Mouse (Mus musculus) heart, embryonic 12.5 days (tissue): ENCODE results near the gene Cdh1. TPM values are rescaled to one million over a fixed set of nuclear protein-coding genes. Genes with fewer than 3 reads are reported as not detected.

ENCODE experiments used
- ATAC-seq: fragments of 200-750 bp; cut with Nextera tagmentation; 2 replicates; pipeline ENCODE4 v1.8.0; 2017; ENCODE audit warnings: moderate TSS enrichment, moderate library complexity; ENCODE audit not compliant: insufficient number of reproducible peaks, low FRiP score
- H3K27ac ChIP-seq: fragments of 300-500 bp; sonication (generic); 2 replicates; pipeline ENCODE4 v1.5.1; 2016; ENCODE audit warnings: mild to moderate bottlenecking, moderate library complexity; ENCODE audit not compliant: poor library complexity, severe bottlenecking
- H3K27me3 ChIP-seq: fragments of 300-500 bp; sonication (generic); replicated peaks from 2 replicates; pipeline ENCODE4 v1.6.1; 2016; ENCODE audit warnings: mild to moderate bottlenecking, moderate library complexity
- H3K36me3 ChIP-seq: fragments of 300-500 bp; sonication (generic); 2 replicates; pipeline ENCODE4 v1.6.1; 2016; ENCODE audit warnings: mild to moderate bottlenecking, moderate library complexity
- H3K4me1 ChIP-seq: fragments of 300-500 bp; sonication (generic); replicated peaks from 2 replicates; pipeline ENCODE4 v1.6.1; 2016; ENCODE audit warnings: mild to moderate bottlenecking
- H3K4me2 ChIP-seq: fragments of 300-500 bp; sonication (generic); 2 replicates; pipeline ENCODE4 v1.6.1; 2016; ENCODE audit warnings: mild to moderate bottlenecking, moderate library complexity
- H3K4me3 ChIP-seq: fragments of 300-500 bp; sonication (generic); 2 replicates; pipeline ENCODE4 v1.5.1; 2016; ENCODE audit warnings: mild to moderate bottlenecking
- H3K9ac ChIP-seq: fragments of 300-500 bp; sonication (generic); 2 replicates; pipeline ENCODE4 v1.6.1; 2016; ENCODE audit warnings: mild to moderate bottlenecking, moderate library complexity
- H3K9me3 ChIP-seq: fragments of 300-500 bp; sonication (generic); replicated peaks from 2 replicates; pipeline ENCODE4 v1.6.1; 2016; ENCODE audit warnings: mild to moderate bottlenecking, moderate library complexity
- WGBS: fragments of 180-500 bp; shearing (Covaris S2); methylation state at CpG from one replicate; pipeline ENCODE4 v1.1.7; 2016; 5-methylcytosine and 5-hydroxymethylcytosine counted together
- polyA plus RNA-seq: library from polyadenylated mRNA; unstranded; fragments of >200 nt; fragmentation: Nextera tagmentation; extraction: Ambion mirVana; gene quantifications from 2 replicates; pipeline ENCODE4 v1.2.1, GENCODE M21; 2016

Gene Cdh1
- polyA plus RNA-seq, 1 experiment from 2014 or later, result 1.4 TPM

DNA sequence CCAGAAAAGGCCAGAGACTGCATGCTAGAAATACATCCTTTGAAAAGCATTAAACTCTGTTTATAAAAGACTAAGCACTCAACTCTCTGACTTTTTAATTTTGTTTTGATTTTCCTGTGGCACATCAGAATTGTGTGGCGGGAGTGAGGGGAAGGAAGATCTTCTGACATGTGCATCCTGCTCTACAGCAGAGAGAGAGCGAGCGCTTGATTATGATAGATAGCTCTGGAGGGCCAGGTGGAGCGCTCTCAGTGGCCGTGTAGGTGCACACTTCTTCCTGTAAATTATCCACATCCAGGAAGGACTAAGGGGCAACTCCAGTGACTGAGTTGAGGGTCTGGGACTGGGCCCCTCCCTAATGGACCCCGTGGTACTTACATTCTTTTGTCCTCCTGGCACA, 103.0 kb downstream of the Cdh1 start:
- no peak for ATAC-seq
- Histone ChIP-seq H3K27me3 (no peaks in the 10 kb centered on the region), H3K4me3 (no peak overlapping the region), H3K9ac (no peak overlapping the region), H3K27ac (0 out of 2 replicates have a peak overlapping the region, but pooled peaks have one; percentile 88), H3K36me3 (peaks cover 7% of the 10 kb centered on the region; the same call in 1 of the 2 replicates), H3K4me1 (peaks cover 7% of the 10 kb centered on the region; the same call in 1 of the 2 replicates), H3K4me2 (no peak overlapping the region), H3K9me3 (no peaks in the 10 kb centered on the region)
- 85% methylated on average over 6 of the region's 6 CpGs for WGBS

DNA sequence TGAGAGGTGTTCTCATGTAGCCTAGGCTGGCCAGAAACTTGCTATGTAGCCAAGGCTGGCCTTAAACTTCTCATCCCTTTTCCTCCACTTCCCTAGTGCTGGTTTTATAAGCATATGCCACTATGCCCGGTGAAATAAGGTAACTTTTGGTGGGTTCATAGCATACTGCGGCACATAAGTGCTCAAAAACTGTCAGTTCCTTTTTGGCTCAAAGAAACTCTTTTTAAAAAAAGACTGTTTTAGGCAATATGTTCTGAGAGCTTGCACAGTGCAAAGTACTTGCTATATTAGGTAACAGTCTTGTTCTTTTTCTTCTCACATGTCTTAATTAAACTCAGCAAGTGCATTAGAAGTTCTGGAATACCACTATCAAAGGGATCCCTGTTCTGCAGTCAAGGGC, 106.9 kb downstream of the Cdh1 start:
- no peaks in the 10 kb centered on the region for H3K9me3 ChIP-seq
- no peak overlapping the region for H3K4me3 ChIP-seq
- H3K4me1 ChIP-seq, result peaks cover 22% of the 10 kb centered on the region
- no peaks in the 10 kb centered on the region for H3K27me3 ChIP-seq
- no peak overlapping the region for H3K4me2 ChIP-seq
- H3K36me3 ChIP-seq, result peaks cover 5% of the 10 kb centered on the region; the same call in 1 of the 2 replicates
- H3K9ac ChIP-seq, result no peak overlapping the region
- H3K27ac ChIP-seq, result no peak overlapping the region
- no peak for ATAC-seq
- WGBS, result 95% methylated on average over 2 of the region's 2 CpGs

DNA sequence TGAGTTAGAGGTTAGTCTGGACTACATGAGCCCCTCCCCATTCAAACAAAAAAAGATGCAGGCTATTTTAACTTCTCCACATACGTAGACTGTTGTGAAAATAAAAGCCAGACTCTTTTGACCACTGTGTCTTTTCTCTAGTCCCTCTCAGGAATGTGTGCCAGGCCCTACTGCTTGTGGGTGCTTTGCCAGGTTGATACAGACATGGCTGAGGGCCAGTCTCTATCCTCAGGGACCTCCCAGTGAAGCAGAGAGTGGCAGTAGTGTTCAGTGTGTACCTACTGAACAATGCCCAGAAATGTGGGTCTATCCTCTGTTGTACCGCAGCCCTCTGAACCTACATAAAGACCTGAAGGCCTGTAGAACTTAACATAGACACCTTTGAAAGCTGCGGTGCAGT, 109.3 kb downstream of the Cdh1 start:
- ATAC-seq, result no peak
- Histone ChIP-seq H3K9me3 (no peaks in the 10 kb centered on the region), H3K36me3 (0 out of 2 replicates have a peak, but pooled peaks cover 2% of the 10 kb centered on the region), H3K4me2 (no peak overlapping the region), H3K27ac (no peak overlapping the region), H3K27me3 (no peaks in the 10 kb centered on the region), H3K9ac (no peak overlapping the region), H3K4me3 (no peak overlapping the region), H3K4me1 (peaks cover 18% of the 10 kb centered on the region)
- WGBS, result 83% methylated on average over 3 of the region's 3 CpGs

DNA sequence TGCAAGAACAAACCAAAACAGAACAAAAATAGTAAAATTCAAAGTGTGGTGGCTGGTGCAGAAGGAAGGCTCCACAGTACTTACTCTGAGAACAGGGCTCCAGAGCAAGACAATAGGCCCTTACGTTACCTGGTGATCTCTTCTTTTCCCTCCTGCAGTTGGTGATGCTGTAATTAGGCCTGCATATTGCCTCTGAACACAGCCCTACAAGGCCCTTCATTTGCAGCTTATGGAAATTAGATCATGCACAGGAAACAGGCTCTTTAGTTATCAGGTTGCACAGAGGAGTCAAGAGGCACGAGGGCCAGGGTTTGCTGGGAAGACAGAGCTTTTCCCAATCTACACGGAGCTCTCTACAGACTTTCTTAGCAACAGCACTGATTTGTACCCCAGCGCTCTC, 111.1 kb downstream of the Cdh1 start:
- Histone ChIP-seq H3K27me3 (no peaks in the 10 kb centered on the region), H3K36me3 (0 out of 2 replicates have a peak, but pooled peaks cover 2% of the 10 kb centered on the region), H3K4me3 (no peak overlapping the region), H3K4me2 (no peak overlapping the region), H3K9ac (no peak overlapping the region; the same call in 1 of the 2 replicates), H3K27ac (peak overlapping the region; percentile 83), H3K9me3 (no peaks in the 10 kb centered on the region), H3K4me1 (peaks cover 21% of the 10 kb centered on the region)
- 35% methylated on average over 4 of the region's 4 CpGs for WGBS
- peak; percentile 55; the same call in 1 of the 2 replicates for ATAC-seq

DNA sequence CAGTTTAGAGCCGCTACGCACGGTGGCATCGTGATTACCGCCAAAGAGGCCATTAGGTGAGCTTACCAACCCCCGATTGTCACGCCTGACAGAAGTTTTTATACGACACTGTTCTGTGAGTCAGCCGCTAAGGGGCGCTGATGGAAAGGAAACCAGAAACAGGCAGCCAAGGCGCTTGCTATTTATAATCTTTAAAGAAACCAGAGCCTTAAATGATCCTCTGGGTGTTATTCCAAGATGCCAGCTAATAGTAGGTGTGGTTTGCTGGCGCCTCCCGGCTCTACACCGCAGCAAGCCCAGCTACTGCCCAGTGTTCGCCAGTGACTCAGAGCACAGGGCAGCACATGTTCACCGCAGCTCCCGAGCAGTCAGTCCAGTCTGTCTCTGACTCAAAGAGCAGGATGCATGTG, 114.9 kb downstream of the Cdh1 start:
- H3K4me3 ChIP-seq, result no peak overlapping the region
- H3K9ac ChIP-seq, result no peak overlapping the region; the same call in 1 of the 2 replicates
- no peak overlapping the region for H3K27ac ChIP-seq
- H3K36me3 ChIP-seq, result peaks cover 15% of the 10 kb centered on the region; the same call in 1 of the 2 replicates
- H3K4me2 ChIP-seq, result peak overlapping the region; percentile 54
- H3K9me3 ChIP-seq, result no peaks in the 10 kb centered on the region
- no peaks in the 10 kb centered on the region for H3K27me3 ChIP-seq
- ATAC-seq, result peak; percentile 37; the same call in 1 of the 2 replicates
- peaks cover 18% of the 10 kb centered on the region for H3K4me1 ChIP-seq
- WGBS, result 18% methylated on average over 17 of the region's 17 CpGs

Other genes starting within 250 kb of the Cdh1 start
- gene Zfp90, start 188.0 kb upstream of the Cdh1 start, polyA plus RNA-seq, result 13.8 and 14.1 TPM in 2 replicates
- gene 6030452D12Rik, start 102.8 kb upstream of the Cdh1 start, polyA plus RNA-seq, result not detected in 2 replicates
- gene Cdh3, start 92.5 kb upstream of the Cdh1 start, polyA plus RNA-seq, result 39.9 and 41.0 TPM in 2 replicates
- gene Gm10073, start 29.9 kb upstream of the Cdh1 start, polyA plus RNA-seq, result 2.8 and 4.1 TPM in 2 replicates
- gene Tango6, start 79.7 kb downstream of the Cdh1 start, polyA plus RNA-seq, result 8.9 and 9.1 TPM in 2 replicates